Mouse (Mus musculus) gastrocnemius, postnatal 10 days (tissue): ENCODE results near the gene Fthl17b. TPM values are rescaled to one million over a fixed set of nuclear protein-coding genes. Genes with fewer than 3 reads are reported as not detected.
"Not testable (repeated sequence)": the region's sequence is repeated elsewhere in the genome, so short reads cannot be mapped to it uniquely, and the experiment has no call there.

ENCODE experiments used
- DNase-seq: peaks from one replicate; pipeline ENCODE4 v3.0.0; 2021; ENCODE audit warnings: mixed read lengths
- long read RNA-seq, 2 experiments: library from polyadenylated mRNA; stranded (forward); transcript quantifications; one replicate each; pipeline ENCODE4 v2.0.0; 2021
- total RNA-seq, 2 experiments: library from RNA; stranded (reverse); gene quantifications; 2 replicates each; pipeline ENCODE4 v1.2.3; 2021

The Fthl17b gene
- not detected for total RNA-seq
- long read RNA-seq, experiment 1 = 0 reads
- long read RNA-seq, experiment 2 = 0 reads

- DNase-seq = not testable (repeated sequence)
These were observed at the start of gene Fthl17b for GRCm38 (mm10) chrX:8962875-8963274. Gene Fthl17b, minus strand, starts transcription at chrX:8962975.

DNA sequence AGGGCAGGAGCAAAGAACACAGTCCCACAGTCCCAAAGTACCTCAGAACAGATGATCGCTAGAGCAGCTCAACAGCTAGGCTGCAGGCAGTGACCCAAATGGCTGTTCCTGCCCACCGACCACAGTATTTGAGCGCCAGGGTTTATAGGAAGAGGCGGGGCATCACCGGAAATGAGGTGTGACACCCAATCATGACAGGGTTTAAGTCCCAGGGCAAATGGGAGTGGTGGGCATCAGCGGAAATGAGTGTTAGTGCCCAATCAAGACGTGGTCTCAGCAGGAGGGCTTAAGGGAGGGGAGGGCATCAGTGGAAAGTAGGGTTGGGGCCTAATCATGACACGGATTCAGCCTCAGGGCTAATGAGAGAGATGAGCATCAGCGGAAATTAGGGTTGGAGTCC is 23.9 kb upstream of the Fthl17b start, which contains the start of gene Fthl17d:
TSS of gene Fthl17d (minus strand) at position 101 of the 400 bp plus-strand sequence.
- not testable (repeated sequence) for DNase-seq

- DNase-seq = not testable (repeated sequence)
These were observed 13.7 kb upstream of the Fthl17b start, which contains the start of gene Fthl17c for GRCm38 (mm10) chrX:8976459-8976858. Gene Fthl17c, minus strand, starts transcription at chrX:8976559.

DNA sequence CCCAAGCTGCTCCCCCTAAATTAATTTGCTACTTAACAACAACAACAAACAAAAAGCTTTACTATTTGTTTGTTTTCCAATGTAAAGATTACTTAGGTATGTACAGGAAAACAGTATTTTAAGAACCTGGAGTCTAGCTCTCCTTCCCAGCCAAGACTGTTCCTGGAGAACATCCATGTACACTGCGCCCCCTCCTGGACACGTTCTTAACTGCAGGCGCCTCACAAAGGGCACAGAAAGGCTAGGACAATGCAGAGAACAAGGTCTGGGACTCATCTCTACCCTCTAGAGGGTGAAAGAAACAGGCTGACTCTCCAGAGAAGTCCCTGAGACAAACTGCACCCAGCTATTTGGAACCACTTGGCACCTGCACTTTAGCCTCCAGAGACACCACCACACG is 1.8 kb upstream of the Fthl17b start:
- peak; percentile 5 for DNase-seq

DNA sequence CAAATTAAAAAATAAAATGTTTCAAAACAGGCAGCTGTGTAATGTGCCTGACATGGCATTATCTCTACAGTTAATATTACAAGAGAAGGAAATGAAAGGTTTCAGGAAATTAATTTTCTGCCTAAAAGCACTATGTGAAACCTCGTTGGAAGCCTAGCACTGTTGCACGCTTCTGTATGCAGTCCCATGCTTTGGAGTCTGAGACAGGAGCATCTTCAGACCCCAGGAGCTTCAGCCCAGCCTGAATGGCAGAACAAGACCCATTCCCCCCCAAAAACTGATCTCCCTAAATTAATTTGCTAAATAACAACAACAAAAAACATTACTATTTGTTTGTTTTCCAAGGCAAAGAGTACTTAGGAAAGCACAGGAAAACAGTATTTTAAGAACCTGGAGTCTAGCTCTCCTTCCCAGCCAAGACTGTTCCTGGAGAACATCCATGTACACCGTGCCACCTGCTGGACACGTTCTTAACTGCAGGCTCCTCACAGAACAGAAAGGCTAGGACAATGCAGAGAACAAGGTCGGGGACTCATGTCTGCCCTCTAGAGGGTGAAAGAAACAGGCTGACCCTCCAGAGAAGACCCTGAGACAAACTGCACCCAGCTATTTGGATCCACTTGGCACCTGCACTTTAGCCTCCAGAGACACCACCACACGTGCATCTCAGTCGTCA is 14.5 kb downstream of the Fthl17b start:
- DNase-seq = peak; percentile 73

DNA sequence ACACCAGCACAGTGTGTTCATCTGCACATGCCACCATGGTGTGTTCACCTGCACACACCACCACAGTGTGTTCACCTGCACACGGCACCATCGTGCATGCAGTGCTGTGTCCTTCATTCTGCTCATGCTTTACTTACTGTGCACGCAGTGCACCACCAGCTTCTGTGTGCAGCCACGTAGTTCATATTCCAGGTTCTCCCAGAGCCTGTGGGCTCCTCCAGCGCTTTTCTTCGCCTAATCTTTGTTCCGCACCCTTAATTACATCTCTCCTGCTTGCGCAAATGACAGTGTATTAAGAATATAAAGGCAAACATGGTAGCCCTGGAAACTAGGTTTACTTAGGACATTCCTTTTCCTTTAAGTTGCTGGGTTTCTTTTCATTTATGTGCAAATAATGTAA is 18.7 kb downstream of the Fthl17b start:
- no peak for DNase-seq

- DNase-seq = no peak
These were observed 35.5 kb downstream of the Fthl17b start for GRCm38 (mm10) chrX:8927308-8927707.

GRCm38 (mm10) chrX:8921813-8922607 is 40.8 kb downstream of the Fthl17b start:
- DNase-seq = peak; percentile 8

DNA sequence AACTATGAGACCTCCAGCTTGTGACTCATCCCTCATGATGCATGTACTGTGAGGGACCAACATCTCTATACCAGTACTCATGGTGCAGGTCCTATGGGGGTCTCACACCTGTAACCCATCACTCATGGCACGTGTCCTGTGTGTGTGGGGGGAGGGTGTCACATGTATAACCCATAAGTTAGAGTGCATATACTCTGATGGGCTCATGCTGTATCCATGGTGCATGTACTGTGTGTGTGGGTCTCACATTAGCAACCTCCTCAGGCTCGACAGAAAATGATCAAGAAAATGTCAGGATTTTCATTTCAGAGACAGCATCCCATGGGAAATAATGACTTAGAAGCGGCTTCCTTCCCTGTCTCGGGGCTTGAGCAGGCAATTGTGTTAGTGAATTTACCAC is 41.7 kb downstream of the Fthl17b start:
- no peak for DNase-seq

Other genes with a start within 250 kb of the Fthl17b start
- not detected for gene Ssx9, start 214.5 kb downstream of the Fthl17b start, total RNA-seq
- gene Ssxb5, start 159.3 kb downstream of the Fthl17b start, total RNA-seq = not detected
- gene Gm6592, start 119.0 kb downstream of the Fthl17b start, total RNA-seq = not detected
- not detected for gene Gm5751, start 88.7 kb downstream of the Fthl17b start, total RNA-seq
- gene B630019K06Rik, start 70.6 kb downstream of the Fthl17b start, total RNA-seq = 1 to 10 TPM; 1.7 TPM
- gene Fthl17c, start 13.6 kb upstream of the Fthl17b start, total RNA-seq = not detected
- not detected for gene Fthl17d, start 23.8 kb upstream of the Fthl17b start, total RNA-seq
- gene Fthl17e, start 70.5 kb upstream of the Fthl17b start, total RNA-seq = not detected
- not detected for gene Fthl17f, start 100.0 kb upstream of the Fthl17b start, total RNA-seq
- not detected for gene 4930402K13Rik, start 141.6 kb upstream of the Fthl17b start, total RNA-seq
- under 1 TPM; 0.11 to 0.26 TPM for gene Lancl3, start 236.9 kb upstream of the Fthl17b start, total RNA-seq